Mouse (Mus musculus) CD4-positive, CD25-positive, alpha-beta regulatory T cell, adult 2 months (primary cell): ENCODE measurements around the gene Gm15293.
"Not testable (repeated sequence)": the region's sequence is repeated elsewhere in the genome, so short reads cannot be mapped to it uniquely, and the experiment has no call there.

Experiments
- DNase-seq: peaks from one replicate; pipeline ENCODE4 v3.0.0-alpha.2; 2012; ENCODE audit warnings: low read depth, low spot score

Gene Gm15293

DNA sequence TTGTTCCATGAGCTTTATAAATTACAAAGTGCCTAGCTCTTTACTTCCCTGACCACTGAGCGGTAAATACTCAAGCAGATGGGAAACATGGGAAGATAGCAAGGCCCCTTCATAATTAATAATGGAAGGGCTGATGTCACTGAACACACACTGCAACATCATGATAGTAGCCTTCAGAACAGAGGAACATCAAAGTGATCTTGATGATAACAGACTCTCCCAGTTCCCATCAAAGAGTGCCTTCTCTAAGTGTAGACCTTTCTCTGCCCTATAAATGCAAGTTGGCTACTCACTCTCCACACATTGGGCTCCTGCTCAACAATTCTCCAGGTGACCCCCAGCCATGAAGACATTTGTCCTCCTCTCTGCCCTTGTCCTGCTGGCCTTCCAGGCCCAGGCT is at the start of gene Gm15293:
TSS of gene Gm15293 (plus strand) at position 301 of the 400 bp plus-strand sequence.
- not testable (repeated sequence) for DNase-seq

DNA sequence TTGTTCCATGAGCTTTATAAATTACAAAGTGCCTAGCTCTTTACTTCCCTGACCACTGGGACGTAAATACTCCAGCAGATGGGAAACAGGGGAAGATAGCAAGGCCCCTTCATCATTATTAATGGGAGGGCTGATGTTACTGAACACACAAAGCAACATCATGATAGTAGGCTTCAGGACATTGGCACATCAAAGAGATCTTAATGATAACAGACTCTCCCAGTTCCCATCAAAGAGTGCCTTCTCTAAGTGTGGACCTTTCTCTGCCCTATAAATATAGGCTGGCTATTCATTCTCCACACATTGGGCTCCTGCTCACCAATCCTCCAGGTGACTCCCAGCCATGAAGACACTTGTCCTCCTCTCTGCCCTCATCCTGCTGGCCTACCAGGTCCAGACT is 39.4 kb upstream of the Gm15293 start, which contains the start of gene Defa22:
TSS of gene Defa22 (plus strand) at position 301 of the 400 bp plus-strand sequence.
- DNase-seq, result not testable (repeated sequence)

DNA sequence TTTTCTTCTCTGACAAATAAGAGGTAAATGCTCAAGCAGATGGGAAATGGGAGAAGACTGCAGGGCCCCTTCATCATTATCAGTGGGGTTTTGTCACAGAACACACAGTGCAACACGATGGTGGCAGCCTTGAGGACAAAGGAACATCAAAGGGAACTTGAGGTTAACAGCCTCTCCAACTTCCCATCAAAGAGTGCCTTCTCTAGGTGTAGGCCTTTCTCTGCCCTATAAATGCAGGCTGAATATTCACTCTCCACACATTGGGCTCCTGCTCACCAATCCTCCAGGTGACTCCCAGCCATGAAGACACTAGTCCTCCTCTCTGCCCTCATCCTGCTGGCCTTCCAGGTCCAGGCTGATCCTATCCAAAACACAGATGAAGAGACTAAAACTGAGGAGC is 10.0 kb upstream of the Gm15293 start, which contains the start of gene Defa31:
TSS of gene Defa31 (plus strand) at position 301 of the 400 bp plus-strand sequence.
- DNase-seq, result not testable (repeated sequence)
